Mouse (Mus musculus) stomach, postnatal 0 days (tissue): Measurements from ENCODE around the gene Gm9913.

Experiments used
- CTCF ChIP-seq: IDR thresholded peaks from 2 replicates; pipeline ENCODE4 v1.5.1; 2016; ENCODE audit warnings: antibody characterized with exemption, low read depth, mild to moderate bottlenecking, moderate library complexity
- EP300 ChIP-seq: optimal IDR thresholded peaks from 2 replicates; pipeline ENCODE3; 2016; ENCODE audit warnings: antibody characterized with exemption

GRCm38 (mm10) chr2:125541451-125541850 is 36.6 kb downstream of the Gm9913 start:
- no peak for TF ChIP-seq CTCF
- TF ChIP-seq EP300 = no peak
